22 mouse cellular contexts compared by ENCODE assay signal in the genomic region with DNA sequence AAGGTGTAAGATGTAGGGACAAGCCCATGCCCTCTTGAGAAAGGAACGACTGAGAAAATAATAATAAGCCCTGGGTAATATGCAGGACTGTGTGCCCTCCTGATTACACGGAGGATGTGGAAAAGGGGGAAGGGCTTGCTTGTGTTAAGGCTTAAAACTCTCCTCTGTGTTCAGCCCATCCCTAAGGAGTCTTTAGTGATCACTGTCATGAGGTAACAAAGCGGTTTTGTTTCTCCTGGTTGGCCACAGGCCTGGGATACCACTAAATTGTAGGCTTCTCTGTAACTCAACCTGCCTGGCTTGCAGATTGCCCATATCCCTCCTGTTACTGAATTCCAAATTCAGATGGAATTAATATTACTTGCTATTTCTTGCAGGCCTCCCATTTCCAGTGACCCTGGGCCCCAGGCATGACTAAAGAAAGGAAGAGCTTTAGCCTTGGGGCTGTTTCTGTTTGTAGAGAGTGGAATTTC. TPM values are rescaled to one million over a fixed set of nuclear protein-coding genes. Genes with fewer than 3 reads are reported as not detected.
A peak's percentile ranks its signal among the peaks of the same experiment; 100 is the strongest.
DNase-seq lines count a peak whose midpoint lies in the region; ATAC-seq and TF ChIP-seq lines count a peak whose summit lies in the region.
"Had no signal": no experiment of that assay in that cellular context is flagged by ENCODE, and none has a peak within 500 bp of the region (broad histone marks: within the 10 kb centered on the region; RNA-seq: fewer than 3 reads in every experiment).

No protein-coding gene starts in this region.

- H3K4me3 ChIP-seq in liver, adult 2 months (ENCODE audit: insufficient read depth, low read depth, low read length): no peak overlapping the region
- H3K4me3 ChIP-seq in liver, embryonic 12.5 days: no peak overlapping the region
- no peak overlapping the region for H3K4me3 ChIP-seq in intestine, embryonic 14.5 days (ENCODE audit: low read depth, low read length)
- no peak overlapping the region for H3K4me3 ChIP-seq in stomach, embryonic 15.5 days (replicated peaks)
- no peak overlapping the region for H3K4me3 ChIP-seq in layer of hippocampus, adult 2 months
- no peak overlapping the region for H3K4me3 ChIP-seq in midbrain, embryonic 13.5 days (replicated peaks)
- H3K4me3 ChIP-seq: forebrain, embryonic 15.5 days; heart, embryonic 13.5 days; lung, embryonic 15.5 days; megakaryocyte, embryonic 14.5 days had no signal

- H3K9ac ChIP-seq in liver, adult 2 months (ENCODE audit: low read depth, low read length): no peak overlapping the region
- no peak overlapping the region for H3K9ac ChIP-seq in liver, embryonic 12.5 days
- H3K9ac ChIP-seq in intestine, embryonic 14.5 days (ENCODE audit: low read length): no peak overlapping the region
- no peak overlapping the region for H3K9ac ChIP-seq in stomach, embryonic 15.5 days
- H3K9ac ChIP-seq in midbrain, embryonic 13.5 days (replicated peaks): no peak overlapping the region
- H3K9ac ChIP-seq: forebrain, embryonic 15.5 days; heart, embryonic 13.5 days; lung, embryonic 15.5 days had no signal

- peak overlapping the region; percentile 63 for H3K27ac ChIP-seq in liver, adult 2 months (replicated peaks; ENCODE audit: insufficient read depth, low read depth, low read length)
- H3K27ac ChIP-seq in liver, embryonic 12.5 days: no peak overlapping the region
- H3K27ac ChIP-seq in intestine, embryonic 14.5 days (ENCODE audit: low read depth): peak overlapping the region; percentile 9; the same call in 1 of the 2 replicates
- H3K27ac ChIP-seq in stomach, embryonic 15.5 days: peak overlapping the region; percentile 55
- no peak overlapping the region for H3K27ac ChIP-seq in layer of hippocampus, adult 2 months
- no peak overlapping the region for H3K27ac ChIP-seq in midbrain, embryonic 13.5 days
- H3K27ac ChIP-seq: forebrain, embryonic 15.5 days; heart, embryonic 13.5 days; lung, embryonic 15.5 days had no signal

- H3K9me3 ChIP-seq in liver, embryonic 12.5 days (replicated peaks): no peaks in the 10 kb centered on the region
- no peaks in the 10 kb centered on the region for H3K9me3 ChIP-seq in intestine, embryonic 14.5 days (ENCODE audit: control insufficient read depth, low read length)
- H3K9me3 ChIP-seq in stomach, embryonic 15.5 days: no peaks in the 10 kb centered on the region
- no peaks in the 10 kb centered on the region for H3K9me3 ChIP-seq in midbrain, embryonic 13.5 days
- H3K9me3 ChIP-seq: forebrain, embryonic 15.5 days; heart, embryonic 13.5 days; lung, embryonic 15.5 days had no signal

- no peaks in the 10 kb centered on the region for H3K79me2 ChIP-seq in liver, adult 2 months (ENCODE audit: control insufficient read depth, insufficient read depth, low read length)

- H3K36me3 ChIP-seq in liver, adult 2 months (ENCODE audit: control insufficient read depth, insufficient read depth, low read length): no peaks in the 10 kb centered on the region
- H3K36me3 ChIP-seq in liver, embryonic 12.5 days: no peaks in the 10 kb centered on the region
- no peaks in the 10 kb centered on the region for H3K36me3 ChIP-seq in intestine, embryonic 14.5 days (ENCODE audit: control insufficient read depth, insufficient read depth, low read length)
- no peaks in the 10 kb centered on the region for H3K36me3 ChIP-seq in stomach, embryonic 15.5 days
- H3K36me3 ChIP-seq in midbrain, embryonic 13.5 days: no peaks in the 10 kb centered on the region
- H3K36me3 ChIP-seq: forebrain, embryonic 15.5 days; heart, embryonic 13.5 days; lung, embryonic 15.5 days had no signal

- no peak overlapping the region for H3K4me2 ChIP-seq in liver, embryonic 12.5 days
- no peak overlapping the region for H3K4me2 ChIP-seq in intestine, embryonic 14.5 days (ENCODE audit: low read length)
- no peak overlapping the region for H3K4me2 ChIP-seq in stomach, embryonic 15.5 days
- H3K4me2 ChIP-seq in midbrain, embryonic 13.5 days (replicated peaks): no peak overlapping the region
- H3K4me2 ChIP-seq: forebrain, embryonic 15.5 days; heart, embryonic 13.5 days; lung, embryonic 15.5 days had no signal

- no peak for ATAC-seq in liver, embryonic 12.5 days
- ATAC-seq in intestine, embryonic 14.5 days (replicated peaks; ENCODE audit: low FRiP score, low TSS enrichment, low read depth): 0 out of 2 replicates have a peak, but pooled peaks have one; percentile 23
- no peak for ATAC-seq in stomach, embryonic 15.5 days (ENCODE audit: insufficient read depth, low FRiP score, low read depth)
- ATAC-seq in midbrain, embryonic 13.5 days: no peak
- ATAC-seq: forebrain, embryonic 15.5 days had no signal

- no peak for TF ChIP-seq CTCF in liver, adult 2 months (IDR thresholded peaks at IDR 0.05; ENCODE audit: low read depth, low read length)
- no peak for TF ChIP-seq CTCF in layer of hippocampus, adult 2 months (conservative IDR thresholded peaks at IDR 0.05)

- 58% methylated on average over 3 of the region's 3 CpGs for WGBS in liver, adult 2 months
- WGBS in liver, embryonic 12.5 days (ENCODE audit: insufficient replicate concordance): 57% methylated on average over 3 of the region's 3 CpGs
- WGBS in intestine, embryonic 14.5 days: 45% methylated on average over 3 of the region's 3 CpGs
- WGBS in stomach, embryonic 15.5 days: 45% methylated on average over 3 of the region's 3 CpGs
- 52% methylated on average over 3 of the region's 3 CpGs for WGBS in midbrain, embryonic 13.5 days

- peaks cover 16% of the 10 kb centered on the region for H3K4me1 ChIP-seq in liver, adult 2 months (ENCODE audit: control insufficient read depth, insufficient read depth, low read length)
- H3K4me1 ChIP-seq in liver, embryonic 12.5 days: peaks cover 13% of the 10 kb centered on the region; the same call in 1 of the 2 replicates
- H3K4me1 ChIP-seq in intestine, embryonic 14.5 days (replicated peaks; ENCODE audit: control insufficient read depth, insufficient read depth, low read length): no peaks in the 10 kb centered on the region
- H3K4me1 ChIP-seq in stomach, embryonic 15.5 days: no peaks in the 10 kb centered on the region
- no peaks in the 10 kb centered on the region; the same call in 1 of the 2 replicates for H3K4me1 ChIP-seq in midbrain, embryonic 13.5 days (replicated peaks)
- H3K4me1 ChIP-seq: forebrain, embryonic 15.5 days; heart, embryonic 13.5 days; lung, embryonic 15.5 days; megakaryocyte, embryonic 14.5 days had no signal

- peak; percentile 8 for DNase-seq in adrenal gland, adult 2 months
- no peak for DNase-seq in adrenal gland, adult 18-20 months (ENCODE audit: low spot score in 2 of 2)
- DNase-seq in liver, adult 2 months (ENCODE audit: extremely low read depth, low read depth, low spot score): no peak
- no peak for DNase-seq in intestine, embryonic 14.5 days (ENCODE audit: low spot score)
- DNase-seq in layer of hippocampus, adult 2 months (ENCODE audit: low spot score in 2 of 2): no peak
- DNase-seq: adrenal gland, adult 8-10 months; cerebellum, adult 9-10 months; gastrocnemius, postnatal 36 days; kidney, adult 2 months; right cerebral cortex, postnatal 25 days; thymus, postnatal 36 days had no signal

- TF ChIP-seq POLR2A in liver, adult 2 months (IDR thresholded peaks at IDR 0.05; ENCODE audit: extremely low read depth, insufficient read depth, low read length): no peak

- no peaks in the 10 kb centered on the region for H3K27me3 ChIP-seq in liver, adult 2 months (ENCODE audit: control insufficient read depth, insufficient read depth, low read length)
- no peaks in the 10 kb centered on the region for H3K27me3 ChIP-seq in liver, embryonic 12.5 days (replicated peaks)
- H3K27me3 ChIP-seq in intestine, embryonic 14.5 days (replicated peaks; ENCODE audit: control insufficient read depth, insufficient read depth, low read length): no peaks in the 10 kb centered on the region
- no peaks in the 10 kb centered on the region for H3K27me3 ChIP-seq in stomach, embryonic 15.5 days (replicated peaks)
- no peaks in the 10 kb centered on the region for H3K27me3 ChIP-seq in midbrain, embryonic 13.5 days
- H3K27me3 ChIP-seq: forebrain, embryonic 15.5 days; heart, embryonic 13.5 days; lung, embryonic 15.5 days had no signal

RNA-seq across cellular contexts. Expression of a gene that starts 37.0 kb away (rescaled TPM):
- total RNA-seq in adrenal gland, adult 2 months (2021): under 1 TPM in 1 of 2 experiments, not detected in 1; 0.63 TPM
- not detected in 2 replicates for polyA plus RNA-seq in adrenal gland, adult 2 months (2012; rRNA removed)
- not detected for total RNA-seq in adrenal gland, adult 18-20 months (2021)
- 468 and 651 TPM in 2 replicates for total RNA-seq in liver, adult 2 months (2014; rRNA removed)
- polyA plus RNA-seq in liver, adult 2 months (2012; rRNA removed): 229 and 364 TPM in 2 replicates
- polyA plus RNA-seq in liver, embryonic 12.5 days (2016; fragmentation: Nextera tagmentation; extraction: Ambion mirVana): 0.17 TPM in 1 of 2 replicates, not detected in the other
- polyA plus RNA-seq in intestine, embryonic 14.5 days (2014; fragmentation: Nextera tagmentation; extraction: Ambion mirVana): not detected in 2 replicates
- not detected in 2 replicates for polyA plus RNA-seq in stomach, embryonic 15.5 days (2015; fragmentation: Nextera tagmentation; extraction: Ambion mirVana)
- not detected for total RNA-seq in layer of hippocampus, adult 2 months (2021)
- not detected in 2 replicates for polyA plus RNA-seq in midbrain, embryonic 13.5 days (2015; fragmentation: Nextera tagmentation; extraction: Ambion mirVana)
- total RNA-seq: gastrocnemius, postnatal 36 days; layer of hippocampus, adult 8-10 months; left cerebral cortex, postnatal 14 days had no signal
- polyA plus RNA-seq: forebrain, embryonic 15.5 days; heart, embryonic 13.5 days; hindbrain, embryonic 11.5 days; kidney, adult 2 months; lung, embryonic 15.5 days; stomach, embryonic 14.5 days had no signal

RNA-seq across cellular contexts. Expression of a gene that starts 44.6 kb away (rescaled TPM):
- 1 to 10 TPM; 2.3 to 4.4 TPM for total RNA-seq in adrenal gland, adult 2 months (2021)
- polyA plus RNA-seq in adrenal gland, adult 2 months (2012; rRNA removed): 0.26 and 0.56 TPM in 2 replicates
- total RNA-seq in adrenal gland, adult 18-20 months (2021): 1 to 10 TPM; 2.8 to 3.5 TPM
- 3.5 and 5.5 TPM in 2 replicates for total RNA-seq in liver, adult 2 months (2014; rRNA removed)
- polyA plus RNA-seq in liver, adult 2 months (2012; rRNA removed): 1.3 and 1.5 TPM in 2 replicates
- polyA plus RNA-seq in liver, embryonic 12.5 days (2016; fragmentation: Nextera tagmentation; extraction: Ambion mirVana): 88.9 and 93.3 TPM in 2 replicates
- polyA plus RNA-seq in intestine, embryonic 14.5 days (2014; fragmentation: Nextera tagmentation; extraction: Ambion mirVana): 85.8 and 89.1 TPM in 2 replicates
- 69.9 and 75.1 TPM in 2 replicates for polyA plus RNA-seq in stomach, embryonic 15.5 days (2015; fragmentation: Nextera tagmentation; extraction: Ambion mirVana)
- total RNA-seq in layer of hippocampus, adult 2 months (2021): 1 to 10 TPM; 7.7 to 8.0 TPM
- polyA plus RNA-seq in midbrain, embryonic 13.5 days (2015; fragmentation: Nextera tagmentation; extraction: Ambion mirVana): 44.8 and 49.4 TPM in 2 replicates

Comparison
In these comparisons a context has a peak if more than half of its experiments do, and no peak if none do; other contexts are left out.
1. H3K27ac ChIP-seq: peak in liver, adult 2 months (single experiment), intestine, embryonic 14.5 days (single experiment) and stomach, embryonic 15.5 days (single experiment); none in liver, embryonic 12.5 days (single experiment), layer of hippocampus, adult 2 months (single experiment) and midbrain, embryonic 13.5 days (single experiment).
2. RNA of a gene that starts 37.0 kb away (polyA plus RNA-seq): 229 to 364 TPM in liver, adult 2 months; 0.17 TPM in liver, embryonic 12.5 days, not detected in adrenal gland, adult 2 months, not detected in intestine, embryonic 14.5 days, not detected in stomach, embryonic 15.5 days and not detected in midbrain, embryonic 13.5 days; every median in the first group is over 100 times any median in the second.
3. RNA of a gene that starts 44.6 kb away (polyA plus RNA-seq): 88.9 to 93.3 TPM in liver, embryonic 12.5 days, 85.8 to 89.1 TPM in intestine, embryonic 14.5 days, 69.9 to 75.1 TPM in stomach, embryonic 15.5 days and 44.8 to 49.4 TPM in midbrain, embryonic 13.5 days; 1.3 to 1.5 TPM in liver, adult 2 months and 0.26 to 0.56 TPM in adrenal gland, adult 2 months; every median in the first group is over 10 times any median in the second.